Mouse (Mus musculus) embryonic stem cell, embryonic (primary cell): Measurements from ENCODE around the gene Polr1d.

Source experiments
- CTCF ChIA-PET, 4 experiments: fragments of 300-600 bp in 2 of 4; fragments of 350-600 bp in 2 of 4; sonication (Branson Sonifier 250); formaldehyde crosslinking; loops; one replicate each; lab custom pipeline; 2022; ENCODE audit warnings: inconsistent platforms in 2 of 4; lab: Charles Lee
- POLR2A ChIA-PET, 4 experiments: fragments of 300-600 bp in 2 of 4; fragments of 350-600 bp in 2 of 4; sonication (Branson Sonifier 250); formaldehyde crosslinking; loops; one replicate each; lab custom pipeline; 2022; ENCODE audit warnings: antibody characterized with exemption in 4 of 4, inconsistent platforms in 1 of 4; lab: Charles Lee

The Polr1d gene

GRCm38 (mm10) chr5:147051500-147052308 lies 25.1 kb upstream of the Polr1d start:
- ChIA-PET POLR2A (interaction anchor here in 3 of 4 experiments (0.6 to 1.1 kb wide), 5 partner anchors 12 to 134 kb away, joined by 3 to 9 read pairs (median 3); partner anchors contain the start of gene Lnx2 (in 1 of the 3)), CTCF (interaction anchor here in 2 of 4 experiments (0.5 to 0.6 kb wide), 3 partner anchors 39 to 285 kb away, joined by 3 to 4 read pairs (median 4); no protein-coding TSS in a partner anchor)

- ChIA-PET CTCF (interaction anchor here in 2 of 4 experiments (0.5 to 0.6 kb wide), 4 partner anchors 39 to 285 kb away, joined by 3 to 4 read pairs (median 4); no protein-coding TSS in a partner anchor), POLR2A (interaction anchor here in 2 of 4 experiments (0.7 to 1.1 kb wide), 3 partner anchors 12 to 30 kb away, joined by 3 to 4 read pairs (median 3); partner anchors contain the start of gene Lnx2 (in 1 of the 2))
These were observed 24.6 kb upstream of the Polr1d start for GRCm38 (mm10) chr5:147052309-147052558.

- ChIA-PET CTCF (interaction anchor here in 1 of 4 experiments (0.6 kb wide), 1 partner anchor 98 kb away, joined by 3 read pairs; no protein-coding TSS in a partner anchor), POLR2A (interaction anchor here in 2 of 4 experiments (0.6 to 1.5 kb wide), 2 partner anchors 13 to 24 kb away, joined by 3 to 4 read pairs; partner anchors contain the start of gene Polr1d (in 1 of the 2))
These were observed 23.8 kb upstream of the Polr1d start for GRCm38 (mm10) chr5:147053071-147053470.

GRCm38 (mm10) chr5:147053481-147053880 lies 23.4 kb upstream of the Polr1d start:
- ChIA-PET POLR2A (interaction anchor here in 2 of 4 experiments (0.6 to 1.5 kb wide), 2 partner anchors 12 to 24 kb away, joined by 3 to 4 read pairs; partner anchors contain the start of gene Polr1d (in 1 of the 2)), CTCF (interaction anchor here in 1 of 4 experiments (1.4 kb wide), 1 partner anchor 22 kb away, joined by 4 read pairs; no protein-coding TSS in a partner anchor)

GRCm38 (mm10) chr5:147054328-147054727 lies 22.5 kb upstream of the Polr1d start:
- ChIA-PET POLR2A (interaction anchor here in 3 of 4 experiments (0.6 to 1.5 kb wide), 4 partner anchors 21 to 226 kb away, joined by 3 to 4 read pairs (median 4); partner anchors contain the start of gene Polr1d (in 1 of the 3)), CTCF (interaction anchor here in 2 of 4 experiments (1.1 to 1.4 kb wide), 2 partner anchors 21 to 148 kb away, joined by 4 read pairs; no protein-coding TSS in a partner anchor)

- CTCF ChIA-PET = interaction anchor here in 2 of 4 experiments (1.1 to 1.4 kb wide), 2 partner anchors 20 to 149 kb away, joined by 4 read pairs; no protein-coding TSS in a partner anchor
- POLR2A ChIA-PET = interaction anchor here in 2 of 4 experiments (0.6 to 0.7 kb wide), 2 partner anchors 40 to 226 kb away, joined by 3 to 4 read pairs; no protein-coding TSS in a partner anchor
These were observed 22.0 kb upstream of the Polr1d start for GRCm38 (mm10) chr5:147054747-147055270.

GRCm38 (mm10) chr5:147055572-147056245 lies 21.1 kb upstream of the Polr1d start:
- ChIA-PET POLR2A (no interaction called here), CTCF (interaction anchor here in 1 of 4 experiments (1.1 kb wide), 1 partner anchor 150 kb away, joined by 4 read pairs; no protein-coding TSS in a partner anchor)

- ChIA-PET POLR2A (interaction anchor here in 2 of 4 experiments (1.0 to 1.7 kb wide), 5 partner anchors 8 to 19 kb away, joined by 3 to 7 read pairs (median 4); partner anchors contain the start of genes Lnx2 (in 1 of the 2) and Polr1d (in 1 of the 2)), CTCF (no interaction called here)
These were observed 20.0 kb upstream of the Polr1d start for GRCm38 (mm10) chr5:147056712-147057290.

- CTCF ChIA-PET = interaction anchor here in 1 of 4 experiments (0.6 kb wide), 1 partner anchor 8 kb away, joined by 7 read pairs; no protein-coding TSS in a partner anchor
- POLR2A ChIA-PET = interaction anchor here in 2 of 4 experiments (1.0 to 1.8 kb wide), 7 partner anchors 8 to 19 kb away, joined by 3 to 7 read pairs (median 4); partner anchors contain the start of genes Lnx2 (in 2 of the 2) and Polr1d (in 2 of the 2)
These were observed 19.0 kb upstream of the Polr1d start for GRCm38 (mm10) chr5:147057626-147058414.

- POLR2A ChIA-PET = interaction anchor here in 2 of 4 experiments (0.6 to 1.8 kb wide), 3 partner anchors 10 to 477 kb away, joined by 3 to 7 read pairs (median 5); partner anchors contain the start of genes Lnx2 (in 1 of the 2) and Polr1d (in 1 of the 2)
- CTCF ChIA-PET = no interaction called here
These were observed 18.2 kb upstream of the Polr1d start for GRCm38 (mm10) chr5:147058661-147059060.

GRCm38 (mm10) chr5:147059319-147059718 lies 17.5 kb upstream of the Polr1d start:
- ChIA-PET POLR2A (interaction anchor here in 2 of 4 experiments (0.7 to 1.5 kb wide), 3 partner anchors 13 to 73 kb away, joined by 3 to 4 read pairs (median 3); no protein-coding TSS in a partner anchor), CTCF (interaction anchor here in 1 of 4 experiments (0.6 kb wide), 1 partner anchor 20 kb away, joined by 3 read pairs; no protein-coding TSS in a partner anchor)

GRCm38 (mm10) chr5:147060024-147060423 lies 16.8 kb upstream of the Polr1d start:
- CTCF ChIA-PET = no interaction called here
- POLR2A ChIA-PET = interaction anchor here in 1 of 4 experiments (0.8 to 1.5 kb wide), 2 partner anchors 14 to 20 kb away, joined by 3 to 4 read pairs; no protein-coding TSS in a partner anchor

GRCm38 (mm10) chr5:147063215-147063661 lies 13.6 kb upstream of the Polr1d start:
- ChIA-PET POLR2A (interaction anchor here in 1 of 4 experiments (0.6 to 2.1 kb wide), 4 partner anchors 9 to 1823 kb away, joined by 3 to 5 read pairs (median 3); partner anchors contain the start of genes Lnx2 and Polr1d), CTCF (no interaction called here)

- ChIA-PET CTCF (interaction anchor here in 2 of 4 experiments (0.6 to 1.0 kb wide), 2 partner anchors 101 to 1951 kb away, joined by 3 to 4 read pairs; no protein-coding TSS in a partner anchor), POLR2A (interaction anchor here in 2 of 4 experiments (1.2 to 1.7 kb wide), 4 partner anchors 9 to 10 kb away, joined by 3 to 13 read pairs (median 4); partner anchors contain the start of genes Lnx2 (in 2 of the 2) and Polr1d (in 2 of the 2))
These were observed 10.7 kb upstream of the Polr1d start for GRCm38 (mm10) chr5:147066129-147066528.

GRCm38 (mm10) chr5:147066965-147067364 lies 9.9 kb upstream of the Polr1d start:
- CTCF ChIA-PET = no interaction called here
- POLR2A ChIA-PET = interaction anchor here in 3 of 4 experiments (0.5 to 1.7 kb wide), 5 partner anchors 8 to 163 kb away, joined by 3 to 13 read pairs (median 4); partner anchors contain the start of genes Lnx2 (in 2 of the 3) and Polr1d (in 2 of the 3)

- CTCF ChIA-PET = no interaction called here
These were observed 8.0 kb upstream of the Polr1d start for GRCm38 (mm10) chr5:147068876-147069275.

More at GRCm38 (mm10) chr5:147068876-147069275, 8.0 kb upstream of the Polr1d start:
- POLR2A ChIA-PET = interaction anchor here in 1 of 4 experiments (0.6 to 1.4 kb wide), 2 partner anchors 8 to 355 kb away, joined by 3 to 5 read pairs; partner anchors contain the start of gene Polr1d
